Mouse (Mus musculus) cortical plate, adult 2 months (tissue): ENCODE measurements at regions not wholly inside any gene's neighbourhood (a gene's known extent, or its start where the extent isn't known, plus 50 kb on each side); places are given as distances from the start of the nearest gene placed in this dataset.

Experiments used
- CTCF ChIP-seq: fragments of 200-500 bp; IDR thresholded peaks from 2 replicates; pipeline ENCODE4 v1.5.1; 2011; ENCODE audit warnings: mild to moderate bottlenecking, control low read depth, low read length; ENCODE audit not compliant: insufficient read depth; ENCODE audit errors: extremely low read depth
- POLR2A ChIP-seq: fragments of 200-500 bp; IDR thresholded peaks from 2 replicates; pipeline ENCODE4 v1.6.1; 2011; ENCODE audit warnings: mild to moderate bottlenecking, low read length, control low read depth; ENCODE audit not compliant: insufficient read depth; ENCODE audit errors: extremely low read depth

GRCm38 (mm10) chrX:57918181-57919115 lies 104.1 kb upstream of the Zic3 start:
- no peak for TF ChIP-seq CTCF
- TF ChIP-seq POLR2A: no peak
